8 mouse cellular contexts compared by ENCODE assay signal in the genomic region with DNA sequence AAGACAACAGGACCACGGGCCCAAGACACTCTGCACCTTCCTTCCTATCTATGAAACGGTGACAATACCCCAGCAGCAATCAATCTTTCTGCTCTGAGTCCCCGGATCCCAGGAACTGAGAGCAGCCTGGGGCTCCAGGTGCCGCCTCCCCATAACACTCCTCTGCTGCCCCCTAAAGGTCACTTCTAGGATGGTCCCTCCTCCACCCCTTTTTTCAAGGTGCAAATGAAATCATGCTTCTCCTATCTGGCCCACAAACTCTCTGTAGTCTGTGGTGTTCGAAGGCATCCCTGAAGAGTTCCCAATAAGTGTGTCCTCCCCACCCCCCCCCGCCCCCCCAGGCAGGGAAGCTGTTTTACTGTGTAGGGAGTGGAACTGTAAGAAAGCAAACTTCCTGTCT.
A peak's percentile ranks its signal among the peaks of the same experiment; 100 is the strongest.
DNase-seq lines count a peak whose midpoint lies in the region; ATAC-seq lines count a peak whose summit lies in the region.

No protein-coding gene starts in this region.

- DNase-seq in urinary bladder, postnatal 36 days (ENCODE audit: low spot score in 2 of 2) = peak; percentile 10 to 28
- DNase-seq in urinary bladder, adult 18-20 months (ENCODE audit: low spot score in 2 of 2) = no peak
- peak; percentile 85 to 90 for DNase-seq in cerebellum, postnatal 14 days
- DNase-seq in gastrocnemius, postnatal 10 days = peak; percentile 58
- DNase-seq in kidney, postnatal 10 days = peak; percentile 77
- peak; percentile 16 to 41 for DNase-seq in lung, adult 18-20 months
- no peak for DNase-seq in c-Kit-positive CD71-positive TER-119-positive erythroid progenitor cells, embryonic 14.5 days (ENCODE audit: low spot score)

- ATAC-seq in neutrophil, adult 5-6 weeks (ENCODE audit: extremely low read depth, insufficient number of reproducible peaks, low FRiP score, poor library complexity, severe bottlenecking) = peak; percentile 57; the same call in 1 of the 2 replicates

Comparison
In these comparisons a context has a peak if more than half of its experiments do, and no peak if none do; other contexts are left out.
1. DNase-seq: peak in urinary bladder, postnatal 36 days (2 of 2), cerebellum, postnatal 14 days (2 of 2), gastrocnemius, postnatal 10 days (single experiment), kidney, postnatal 10 days (single experiment) and lung, adult 18-20 months (2 of 2); none in urinary bladder, adult 18-20 months (0 of 2) and c-Kit-positive CD71-positive TER-119-positive erythroid progenitor cells, embryonic 14.5 days (single experiment).